Mouse (Mus musculus) kidney, postnatal 4 days (tissue): ENCODE measurements around the gene Zmynd8.

Source experiments
- DNase-seq, 2 experiments: peaks; one replicate each; pipeline ENCODE4 v3.0.0; 2021; ENCODE audit warnings: mixed read lengths in 2 of 2

The Zmynd8 gene

DNA sequence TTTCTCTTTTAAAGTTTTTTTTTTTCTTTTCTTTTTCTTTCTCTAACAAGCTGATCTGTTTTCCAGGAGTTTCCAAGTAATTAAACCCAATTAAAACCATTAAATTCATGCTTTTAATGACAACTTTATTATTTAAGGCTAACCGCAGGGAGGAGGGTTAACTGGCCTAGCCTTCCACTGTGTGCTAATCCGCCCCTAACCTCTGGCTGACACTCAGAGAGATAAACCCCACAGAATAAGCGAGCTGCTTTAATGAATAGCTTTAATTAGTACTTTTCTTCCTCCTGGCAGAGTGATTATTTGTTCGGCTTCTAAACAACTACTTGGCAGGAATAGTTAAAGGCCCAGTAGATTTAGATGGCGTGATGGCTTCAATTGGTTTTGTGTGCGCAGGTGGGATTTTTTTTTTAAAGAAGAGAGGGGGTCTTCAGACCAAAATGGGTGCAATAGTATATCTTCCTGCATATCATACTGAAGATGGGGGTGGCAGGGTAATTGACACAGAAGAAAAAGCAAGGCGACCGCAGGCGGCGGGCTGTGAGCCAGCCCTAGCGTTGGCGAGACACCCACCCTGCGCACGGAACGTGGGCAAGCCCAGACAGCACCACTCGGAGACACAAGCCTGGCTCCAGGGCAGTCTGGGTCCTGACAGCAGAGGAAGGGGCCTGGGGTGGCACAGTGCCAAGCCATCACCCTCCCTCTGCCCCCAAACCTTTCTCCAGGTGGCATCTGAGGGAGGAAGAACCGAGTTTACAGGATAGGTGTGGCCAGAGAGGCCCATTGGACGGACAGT, 153.3 kb downstream of the Zmynd8 start:
- DNase-seq: no peak

DNA sequence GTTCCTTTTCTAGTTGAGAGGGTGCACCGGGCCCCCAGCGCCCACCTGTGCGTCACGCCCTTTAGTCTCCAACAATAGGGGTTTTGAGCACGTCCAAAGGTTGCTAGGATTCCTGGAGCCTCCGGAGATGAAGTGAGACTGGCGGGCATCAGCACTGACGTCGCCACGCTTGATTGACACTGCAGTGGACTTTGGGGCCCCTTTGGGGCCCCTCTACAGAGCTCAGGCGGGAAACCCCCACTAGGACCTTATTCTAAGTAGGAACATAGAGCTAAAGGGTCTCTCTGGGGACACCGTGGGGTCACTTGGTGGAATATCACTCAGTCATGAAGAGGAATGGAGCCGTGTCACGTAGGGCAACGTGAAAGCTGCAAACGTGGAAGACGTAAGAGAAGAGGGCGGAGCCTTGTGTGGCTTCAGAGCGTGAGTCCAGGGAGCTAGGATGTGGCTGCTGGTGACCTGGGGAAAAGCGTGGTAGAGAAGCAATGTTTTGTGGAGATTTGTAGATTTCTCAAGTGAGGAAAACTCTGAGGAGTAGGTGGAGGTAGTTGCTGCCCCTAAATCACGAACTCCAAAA, 156.5 kb downstream of the Zmynd8 start:
- peak in 1 of 2 experiments; percentile 34 for DNase-seq

- no peak for DNase-seq
Observed at GRCm38 (mm10) chr2:165741526-165742050, 157.2 kb downstream of the Zmynd8 start.

- DNase-seq: peak; percentile 40 to 54
Observed at GRCm38 (mm10) chr2:165740982-165741381, 157.8 kb downstream of the Zmynd8 start.

- DNase-seq: no peak
Observed at GRCm38 (mm10) chr2:165740381-165740780, 158.4 kb downstream of the Zmynd8 start.

DNA sequence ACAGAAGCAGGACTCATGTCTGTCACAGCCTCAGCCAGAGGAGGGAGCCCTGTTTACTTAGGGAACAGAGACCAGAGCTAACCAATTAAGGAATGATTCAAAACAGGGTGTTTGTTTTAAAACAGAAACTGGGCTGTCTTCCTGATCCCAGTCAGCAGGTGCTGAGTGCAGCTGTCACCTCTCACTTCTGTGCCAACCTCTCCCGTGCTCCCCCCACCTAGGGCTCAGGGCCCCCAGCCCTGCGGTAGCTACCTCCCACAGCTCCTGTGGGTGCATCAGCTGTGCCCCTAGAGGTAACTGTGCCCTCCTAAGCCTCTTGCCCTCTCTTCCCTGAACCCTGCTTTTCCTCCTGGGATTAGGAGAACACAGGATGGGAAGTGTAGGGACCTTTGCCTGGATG, 162.5 kb downstream of the Zmynd8 start:
- no peak for DNase-seq
